Mouse (Mus musculus) hindbrain, embryonic 12.5 days (tissue): ENCODE data around the gene Suco. TPM values are rescaled to one million over a fixed set of nuclear protein-coding genes. Genes with fewer than 3 reads are reported as not detected.

Experiments
- ATAC-seq: fragments of 200-750 bp; cut with Nextera tagmentation; 2 replicates; pipeline ENCODE4 v1.8.0; 2017; ENCODE audit warnings: moderate TSS enrichment; ENCODE audit not compliant: low FRiP score
- H3K27ac ChIP-seq: fragments of 300-500 bp; sonication (generic); 2 replicates; pipeline ENCODE4 v1.5.1; 2016; ENCODE audit warnings: mild to moderate bottlenecking
- H3K27me3 ChIP-seq: fragments of 300-500 bp; sonication (generic); 2 replicates; pipeline ENCODE4 v1.6.1; 2016; ENCODE audit warnings: mild to moderate bottlenecking
- H3K36me3 ChIP-seq: fragments of 300-500 bp; sonication (generic); 2 replicates; pipeline ENCODE4 v1.6.1; 2016; ENCODE audit warnings: mild to moderate bottlenecking
- H3K4me1 ChIP-seq: fragments of 300-500 bp; sonication (generic); 2 replicates; pipeline ENCODE4 v1.6.1; 2016
- H3K4me2 ChIP-seq: fragments of 300-500 bp; sonication (generic); replicated peaks from 2 replicates; pipeline ENCODE4 v1.6.1; 2016; ENCODE audit warnings: mild to moderate bottlenecking
- H3K4me3 ChIP-seq: fragments of 300-500 bp; sonication (generic); 2 replicates; pipeline ENCODE4 v1.5.1; 2016; ENCODE audit warnings: mild to moderate bottlenecking
- H3K9ac ChIP-seq: fragments of 300-500 bp; sonication (generic); 2 replicates; pipeline ENCODE4 v1.6.1; 2016; ENCODE audit warnings: mild to moderate bottlenecking, moderate library complexity
- H3K9me3 ChIP-seq: fragments of 300-500 bp; sonication (generic); replicated peaks from 2 replicates; pipeline ENCODE4 v1.6.1; 2016; ENCODE audit warnings: mild to moderate bottlenecking
- WGBS: fragments of 180-500 bp; shearing (Covaris S2); methylation state at CpG from one replicate; pipeline ENCODE4 v1.1.7; 2016; 5-methylcytosine and 5-hydroxymethylcytosine counted together
- polyA plus RNA-seq: library from polyadenylated mRNA; unstranded; fragments of >200 nt; fragmentation: Nextera tagmentation; extraction: Ambion mirVana; gene quantifications from 2 replicates; pipeline ENCODE4 v1.2.1, GENCODE M21; 2016

Gene Suco
- polyA plus RNA-seq, 1 experiment from 2014 or later, result 39.4 TPM

DNA sequence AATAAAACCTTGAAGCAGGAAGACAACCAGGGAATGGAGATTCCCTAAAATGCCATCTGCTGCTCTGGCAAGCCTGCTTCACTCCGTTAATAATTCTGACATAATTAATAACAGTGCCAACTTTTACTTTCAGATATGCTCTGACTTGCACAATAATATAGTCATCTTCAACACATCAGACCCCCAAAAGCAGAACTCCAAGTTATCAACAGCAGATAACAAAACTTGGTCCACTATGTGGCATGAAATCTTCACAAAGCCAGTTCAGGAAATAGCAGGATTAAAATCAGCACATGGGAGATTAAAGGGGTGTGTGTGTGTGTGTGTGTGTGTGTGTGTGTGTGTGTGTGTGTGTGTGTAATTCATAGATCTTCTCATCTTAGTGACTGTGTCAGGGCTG is 9.3 kb upstream of the Suco start:
- no peak overlapping the region for H3K4me2 ChIP-seq
- H3K27me3 ChIP-seq, result no peaks in the 10 kb centered on the region
- H3K9ac ChIP-seq, result no peak overlapping the region
- ATAC-seq, result no peak
- no peaks in the 10 kb centered on the region for H3K9me3 ChIP-seq
- H3K4me1 ChIP-seq, result no peaks in the 10 kb centered on the region
- H3K27ac ChIP-seq, result no peak overlapping the region
- H3K4me3 ChIP-seq, result no peak overlapping the region
- WGBS, result 84% methylated on average over 1 of the region's 1 CpGs
- no peaks in the 10 kb centered on the region for H3K36me3 ChIP-seq

DNA sequence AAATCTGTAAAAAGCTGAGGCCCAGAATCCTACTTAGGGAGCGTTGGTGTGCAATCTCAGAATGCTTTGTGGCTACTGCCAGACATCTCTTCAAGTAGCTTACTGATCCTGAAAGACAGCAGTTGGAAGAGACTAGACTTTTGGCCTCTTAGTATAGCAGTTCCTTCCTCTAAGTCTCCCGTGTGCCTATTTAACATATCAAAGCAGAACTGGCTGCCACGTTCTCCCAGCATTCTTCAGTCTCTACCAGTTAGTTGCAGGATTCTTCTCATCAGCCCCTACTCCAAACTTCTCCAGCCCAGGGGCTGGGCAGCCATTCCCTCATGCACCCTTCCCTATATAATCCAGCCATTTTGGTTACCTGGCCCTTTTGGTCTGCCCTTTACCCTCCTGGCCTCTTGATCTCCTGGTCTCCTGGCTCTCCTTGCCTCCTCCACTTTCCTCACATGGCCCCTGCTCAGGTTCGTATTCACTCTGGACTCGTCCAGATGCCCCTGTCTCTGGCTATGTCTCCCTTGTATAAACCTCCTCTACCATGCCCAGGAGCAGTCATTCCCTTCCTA is 1.2 kb upstream of the Suco start:
- WGBS, result 22% methylated on average over 5 of the region's 5 CpGs
- Histone ChIP-seq H3K9ac (peak overlapping the region; percentile 46), H3K27me3 (no peaks in the 10 kb centered on the region), H3K36me3 (no peaks in the 10 kb centered on the region), H3K4me3 (peak overlapping the region; percentile 73), H3K4me2 (peak overlapping the region; percentile 58), H3K4me1 (peaks cover 25% of the 10 kb centered on the region), H3K27ac (peak overlapping the region; percentile 48), H3K9me3 (no peaks in the 10 kb centered on the region)
- no peak for ATAC-seq

DNA sequence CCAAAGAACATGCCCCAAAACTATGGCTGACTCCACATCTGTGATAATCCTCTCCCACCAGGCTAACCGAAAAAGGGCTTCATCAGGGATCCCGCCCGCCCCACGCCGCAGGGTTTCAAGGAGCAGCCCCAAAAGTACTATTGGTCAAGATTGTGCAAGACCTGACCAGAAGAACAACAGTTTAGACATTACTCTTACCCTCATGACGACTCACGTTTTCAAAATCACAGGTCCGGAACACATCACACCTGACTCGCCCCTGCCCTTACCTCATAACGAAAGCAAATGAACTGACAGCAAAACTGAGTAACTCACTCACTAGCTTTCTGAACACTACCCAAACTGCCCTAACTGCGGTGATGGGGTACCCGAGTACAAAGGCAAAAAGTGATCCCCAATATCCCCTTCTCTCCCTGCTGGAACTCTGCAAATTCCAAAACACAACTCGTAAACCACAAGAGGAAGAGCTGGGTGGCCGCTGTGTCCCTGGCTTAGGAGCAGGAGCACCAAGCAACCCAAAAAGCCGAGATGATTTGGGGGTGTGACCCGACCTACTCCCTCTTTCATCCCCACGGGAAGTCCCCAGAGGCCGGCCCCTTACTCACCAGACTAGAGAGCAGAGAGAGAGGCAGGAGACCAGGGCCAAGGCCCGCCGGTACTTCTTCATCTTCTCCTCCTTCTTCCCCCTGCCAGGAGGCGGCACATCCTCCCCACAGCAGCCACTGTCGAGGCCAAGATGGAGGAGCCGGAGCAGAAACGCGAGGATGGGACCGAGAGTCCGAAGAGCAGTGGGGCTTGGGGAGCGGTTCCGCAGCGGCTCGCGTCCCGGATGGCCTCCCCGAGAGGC is 553 bp downstream of the Suco start:
- H3K36me3 ChIP-seq, result no peaks in the 10 kb centered on the region
- H3K9me3 ChIP-seq, result no peaks in the 10 kb centered on the region
- H3K9ac ChIP-seq, result peak overlapping the region; percentile 93
- H3K27me3 ChIP-seq, result no peaks in the 10 kb centered on the region
- H3K27ac ChIP-seq, result peak overlapping the region; percentile 97
- peak overlapping the region; percentile 73 for H3K4me3 ChIP-seq
- peak; percentile 62 for ATAC-seq
- WGBS, result under 1% methylated on average over 34 of the region's 34 CpGs
- peak overlapping the region; percentile 76 for H3K4me2 ChIP-seq
- peaks cover 25% of the 10 kb centered on the region for H3K4me1 ChIP-seq

DNA sequence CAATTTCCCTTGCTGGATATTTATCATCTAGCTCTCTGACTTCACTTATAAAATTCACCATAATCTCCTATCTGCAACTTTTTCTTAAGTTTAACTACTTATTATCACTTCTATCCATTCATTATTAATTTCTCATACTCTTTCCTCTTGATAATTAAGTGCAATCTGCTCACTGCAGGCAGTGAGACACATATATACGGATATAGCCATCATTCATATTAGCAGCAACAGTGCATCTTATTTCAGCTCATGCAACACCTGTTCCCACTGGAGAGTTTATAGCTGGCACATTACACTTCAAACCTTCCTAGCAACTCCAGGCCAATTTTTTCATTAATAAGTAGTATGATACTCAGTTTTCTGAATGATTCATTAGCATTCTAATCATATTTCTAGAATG is 7.1 kb downstream of the Suco start:
- no peak for ATAC-seq
- Histone ChIP-seq H3K36me3 (no peaks in the 10 kb centered on the region), H3K27ac (no peak overlapping the region), H3K4me3 (no peak overlapping the region), H3K9me3 (no peaks in the 10 kb centered on the region), H3K4me2 (no peak overlapping the region), H3K9ac (no peak overlapping the region), H3K4me1 (peaks cover 7% of the 10 kb centered on the region), H3K27me3 (no peaks in the 10 kb centered on the region)
- WGBS, result 84% methylated on average over 1 of the region's 1 CpGs

DNA sequence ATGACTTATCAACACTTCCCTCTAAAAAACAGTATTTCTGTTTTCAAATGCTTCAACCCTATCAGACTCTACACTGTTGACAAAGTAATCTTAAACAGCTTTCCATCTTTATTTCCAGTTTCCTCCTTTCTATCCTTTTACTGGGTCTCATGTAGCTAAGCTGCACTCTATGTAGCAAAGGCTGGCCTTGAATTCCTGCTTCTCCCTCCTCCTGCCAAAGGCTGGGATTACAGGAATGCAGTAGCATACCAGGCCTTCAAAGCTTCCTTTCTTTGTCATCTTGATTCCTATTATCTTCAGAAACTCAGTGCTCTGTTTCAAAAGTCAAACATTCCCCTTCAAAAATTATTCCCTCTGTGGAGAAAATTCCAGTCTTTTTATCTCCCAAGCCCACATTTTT is 8.1 kb downstream of the Suco start:
- Histone ChIP-seq H3K4me2 (no peak overlapping the region), H3K4me3 (no peak overlapping the region), H3K27me3 (no peaks in the 10 kb centered on the region), H3K9me3 (no peaks in the 10 kb centered on the region), H3K36me3 (no peaks in the 10 kb centered on the region), H3K4me1 (no peaks in the 10 kb centered on the region), H3K9ac (no peak overlapping the region), H3K27ac (no peak overlapping the region)
- no peak for ATAC-seq

DNA sequence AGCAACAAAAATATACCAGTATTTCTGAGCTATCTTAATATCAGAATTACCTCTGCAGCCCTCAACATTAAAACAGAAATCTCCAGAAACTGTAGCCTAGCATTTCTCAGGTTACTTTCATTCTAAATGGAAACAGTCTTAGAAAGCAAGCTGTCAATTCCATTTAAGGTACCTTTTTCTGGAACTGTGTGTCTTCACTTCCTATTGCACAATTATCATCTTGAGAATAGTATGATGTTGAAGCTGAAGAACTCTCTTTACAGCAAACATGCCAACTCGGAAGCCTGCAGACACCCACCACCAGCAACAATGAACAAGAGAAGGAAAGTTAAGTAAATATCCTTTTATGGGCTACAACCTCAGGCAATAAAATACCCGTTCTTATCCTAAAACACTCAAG is 12.7 kb downstream of the Suco start:
- no peaks in the 10 kb centered on the region for H3K9me3 ChIP-seq

DNA sequence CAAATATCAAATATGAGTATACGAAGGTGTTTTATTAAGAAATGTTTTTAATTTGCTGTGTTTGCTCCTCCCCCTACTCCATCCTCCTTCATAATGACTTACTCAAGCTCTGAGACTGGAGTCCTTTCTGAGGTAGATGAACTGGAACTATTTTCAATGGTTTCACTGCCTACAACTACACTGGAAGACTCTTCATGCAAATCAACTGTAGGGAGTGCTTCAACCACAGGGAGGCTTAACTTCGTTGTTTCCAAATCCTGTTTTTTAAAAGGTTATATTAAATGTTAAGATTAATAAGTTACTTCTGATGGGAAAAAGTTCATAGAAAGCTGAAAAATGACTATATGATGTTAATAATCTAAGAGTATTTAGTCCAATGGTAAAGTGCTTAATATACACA is 17.2 kb downstream of the Suco start:
- WGBS, result 90% methylated on average over 2 of the region's 2 CpGs
- H3K4me3 ChIP-seq, result no peak overlapping the region
- no peaks in the 10 kb centered on the region for H3K9me3 ChIP-seq
- no peak overlapping the region for H3K9ac ChIP-seq
- no peak overlapping the region for H3K27ac ChIP-seq
- no peak overlapping the region for H3K4me2 ChIP-seq
- ATAC-seq, result no peak
- H3K27me3 ChIP-seq, result no peaks in the 10 kb centered on the region
- H3K4me1 ChIP-seq, result no peaks in the 10 kb centered on the region
- peaks cover 9% of the 10 kb centered on the region; the same call in 1 of the 2 replicates for H3K36me3 ChIP-seq

More for the DNA sequence above, 12.7 kb downstream of the Suco start:
- Histone ChIP-seq H3K4me2 (no peak overlapping the region), H3K9ac (no peak overlapping the region), H3K36me3 (no peaks in the 10 kb centered on the region), H3K27ac (no peak overlapping the region), H3K27me3 (no peaks in the 10 kb centered on the region), H3K4me3 (no peak overlapping the region), H3K4me1 (no peaks in the 10 kb centered on the region)
- no peak for ATAC-seq
- 74% methylated on average over 2 of the region's 2 CpGs for WGBS

DNA sequence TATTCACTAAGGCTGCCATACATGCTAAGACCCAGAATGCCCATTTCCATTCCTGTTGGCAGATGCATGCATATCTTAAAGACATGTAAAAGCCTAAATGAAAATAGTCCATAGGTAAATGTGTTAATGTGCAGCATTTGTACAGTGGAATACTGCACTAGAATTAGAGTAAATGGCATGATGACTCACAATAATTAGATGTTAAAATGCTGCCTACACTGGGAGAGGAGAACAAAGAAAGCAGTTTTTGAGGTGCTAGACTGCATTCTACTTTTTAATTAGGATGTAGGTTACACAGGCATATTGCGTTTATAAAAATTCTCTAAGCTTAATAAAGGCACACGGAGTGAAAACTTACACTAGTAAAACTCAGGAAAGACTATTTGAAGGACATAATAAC is 49.8 kb downstream of the Suco start:
- Histone ChIP-seq H3K4me2 (no peak overlapping the region), H3K27ac (no peak overlapping the region), H3K36me3 (peaks cover 18% of the 10 kb centered on the region), H3K27me3 (no peaks in the 10 kb centered on the region), H3K4me3 (no peak overlapping the region), H3K4me1 (no peaks in the 10 kb centered on the region), H3K9me3 (no peaks in the 10 kb centered on the region), H3K9ac (no peak overlapping the region)
- ATAC-seq, result no peak
- 97% methylated on average over 2 of the region's 2 CpGs for WGBS

DNA sequence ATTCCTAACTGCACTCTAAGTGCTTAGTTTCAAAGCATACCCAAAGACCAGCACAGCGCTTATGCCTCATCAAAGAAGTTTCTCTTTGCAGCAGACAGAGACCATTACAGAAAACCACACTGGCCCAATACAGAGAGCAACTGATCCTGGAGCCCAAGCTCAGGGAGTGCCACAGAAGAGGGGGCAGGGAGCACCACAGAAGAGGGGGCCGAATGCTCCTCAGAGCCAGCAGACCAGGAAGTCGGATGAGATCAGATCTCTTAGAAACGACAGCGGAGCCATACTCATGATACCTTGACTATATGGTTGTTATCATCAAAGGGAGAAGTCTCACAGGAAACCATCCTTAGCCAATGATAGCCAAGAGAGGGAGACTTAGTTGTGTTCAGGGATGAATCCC is 67.1 kb downstream of the Suco start:
- Histone ChIP-seq H3K4me1 (no peaks in the 10 kb centered on the region), H3K36me3 (no peaks in the 10 kb centered on the region), H3K4me2 (no peak overlapping the region), H3K9ac (no peak overlapping the region), H3K27ac (no peak overlapping the region), H3K9me3 (no peaks in the 10 kb centered on the region), H3K27me3 (no peaks in the 10 kb centered on the region), H3K4me3 (no peak overlapping the region)
- 89% methylated on average over 5 of the region's 5 CpGs for WGBS
- no peak for ATAC-seq

DNA sequence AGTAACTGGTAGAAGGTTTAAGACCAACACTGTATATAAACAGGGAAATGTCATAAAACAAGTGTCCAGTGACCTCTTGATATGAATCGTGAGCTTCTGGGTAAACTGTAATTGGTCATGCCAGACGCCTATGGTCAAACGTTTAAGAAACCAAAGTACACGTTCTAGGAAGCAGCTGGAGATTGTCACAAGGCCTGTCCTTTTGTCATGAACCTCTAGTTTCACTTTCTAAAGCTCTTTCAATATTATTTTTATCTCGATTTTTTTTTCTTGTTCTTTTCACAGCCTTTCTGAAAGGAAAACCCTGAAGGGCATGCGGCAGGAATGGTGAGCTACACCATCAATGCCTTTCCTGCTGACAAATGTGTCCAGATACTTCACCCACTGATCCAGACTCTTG is 67.5 kb downstream of the Suco start:
- no peak overlapping the region for H3K27ac ChIP-seq
- H3K4me3 ChIP-seq, result no peak overlapping the region
- H3K9ac ChIP-seq, result no peak overlapping the region
- WGBS, result 80% methylated on average over 6 of the region's 6 CpGs
- H3K36me3 ChIP-seq, result no peaks in the 10 kb centered on the region
- no peaks in the 10 kb centered on the region for H3K9me3 ChIP-seq
- no peaks in the 10 kb centered on the region for H3K27me3 ChIP-seq
- H3K4me1 ChIP-seq, result no peaks in the 10 kb centered on the region
- no peak overlapping the region for H3K4me2 ChIP-seq
- no peak for ATAC-seq

DNA sequence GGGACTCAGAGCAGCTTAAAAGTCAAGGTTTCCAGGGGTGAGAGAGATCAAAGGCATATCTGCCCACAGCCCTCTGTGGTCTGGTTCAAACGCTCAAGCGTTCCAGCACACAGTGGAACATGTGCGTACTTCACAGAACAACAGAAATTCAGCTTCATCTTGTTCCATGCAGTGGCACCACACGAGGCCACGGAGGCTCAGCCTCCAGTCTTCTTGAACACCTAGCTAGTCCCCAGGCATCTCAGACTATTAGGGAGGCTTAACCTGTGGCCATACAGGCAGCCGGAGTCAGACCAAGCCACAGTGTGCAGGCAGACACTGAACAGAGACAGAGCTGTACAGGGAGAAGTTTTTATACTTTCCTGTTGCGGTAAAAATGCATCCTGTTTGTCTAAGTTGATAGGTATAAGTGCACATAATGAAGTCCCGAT is 71.9 kb downstream of the Suco start:
- no peak for ATAC-seq
- no peaks in the 10 kb centered on the region for H3K4me1 ChIP-seq
- WGBS, result 88% methylated on average over 8 of the region's 8 CpGs
- no peak overlapping the region for H3K9ac ChIP-seq
- no peak overlapping the region for H3K27ac ChIP-seq
- H3K4me3 ChIP-seq, result no peak overlapping the region
- H3K4me2 ChIP-seq, result no peak overlapping the region
- no peaks in the 10 kb centered on the region for H3K27me3 ChIP-seq
- no peaks in the 10 kb centered on the region for H3K36me3 ChIP-seq
- H3K9me3 ChIP-seq, result no peaks in the 10 kb centered on the region

DNA sequence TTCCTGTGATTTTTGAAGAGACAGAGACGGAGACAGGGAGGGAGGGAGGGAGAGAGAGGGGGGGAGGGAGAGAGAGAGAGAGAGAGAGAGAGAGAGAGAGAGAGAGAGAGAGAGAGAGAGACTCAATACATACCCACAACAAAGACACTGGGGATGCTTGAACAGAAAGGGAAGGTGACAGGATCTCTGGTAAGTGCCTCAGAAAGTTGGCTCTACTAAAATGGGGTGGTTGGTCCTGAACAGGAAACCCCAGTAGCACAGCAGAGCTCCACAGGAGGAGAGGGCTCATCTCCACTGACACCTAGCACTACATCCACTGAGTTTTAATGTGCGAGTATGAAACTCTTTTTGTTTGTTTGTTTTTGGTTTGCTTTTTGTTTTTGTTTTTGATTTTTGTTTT is 75.2 kb downstream of the Suco start:
- no peaks in the 10 kb centered on the region for H3K36me3 ChIP-seq
- no peak for ATAC-seq
- 79% methylated on average over 2 of the region's 2 CpGs for WGBS
- no peak overlapping the region for H3K4me3 ChIP-seq
- H3K9me3 ChIP-seq, result no peaks in the 10 kb centered on the region
- H3K9ac ChIP-seq, result no peak overlapping the region
- H3K27ac ChIP-seq, result no peak overlapping the region
- no peaks in the 10 kb centered on the region for H3K4me1 ChIP-seq
- H3K27me3 ChIP-seq, result no peaks in the 10 kb centered on the region
- no peak overlapping the region for H3K4me2 ChIP-seq

DNA sequence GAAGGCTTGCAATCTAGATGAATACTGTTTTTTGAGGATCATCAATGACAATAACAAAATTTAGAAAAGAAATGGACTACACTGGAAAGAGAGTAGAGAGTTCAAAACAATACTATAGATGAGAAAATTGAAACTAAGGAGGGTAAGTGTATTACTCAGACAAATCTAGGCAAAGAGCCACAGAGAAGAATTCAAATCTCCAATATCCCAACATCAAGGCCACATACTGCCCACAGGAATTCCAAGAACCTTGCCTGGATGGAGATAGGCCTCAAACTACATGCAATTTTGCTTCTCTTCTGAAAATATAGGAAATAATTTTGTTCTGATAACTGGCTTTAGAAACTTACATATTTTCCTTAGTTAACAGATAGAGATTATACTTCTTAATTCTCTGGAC is 76.2 kb downstream of the Suco start:
- Histone ChIP-seq H3K27me3 (no peaks in the 10 kb centered on the region), H3K36me3 (no peaks in the 10 kb centered on the region), H3K9me3 (no peaks in the 10 kb centered on the region), H3K9ac (no peak overlapping the region), H3K4me2 (no peak overlapping the region), H3K4me1 (no peaks in the 10 kb centered on the region), H3K4me3 (no peak overlapping the region), H3K27ac (no peak overlapping the region)
- ATAC-seq, result no peak
